Mouse (Mus musculus): Measurements from ENCODE around the gene 3110009E18Rik.

The 3110009E18Rik gene

GRCm38 (mm10) chr1:120142551-120142950, 21.6 kb downstream of the 3110009E18Rik start:
- no peak for DNase-seq (ENCODE audit: low read depth, low spot score)

GRCm38 (mm10) chr1:120145527-120146216, 24.7 kb downstream of the 3110009E18Rik start:
- DNase-seq (ENCODE audit: low read depth, low spot score): no peak

GRCm38 (mm10) chr1:120146994-120147393, 26.0 kb downstream of the 3110009E18Rik start:
- DNase-seq (ENCODE audit: low read depth, low spot score): no peak

GRCm38 (mm10) chr1:120154232-120154631, 33.2 kb downstream of the 3110009E18Rik start:
- no peak for DNase-seq (ENCODE audit: low read depth, low spot score)

GRCm38 (mm10) chr1:120155325-120155724, 34.3 kb downstream of the 3110009E18Rik start:
- DNase-seq (ENCODE audit: low read depth, low spot score): no peak

- DNase-seq (ENCODE audit: low read depth, low spot score): no peak
Observed at GRCm38 (mm10) chr1:120158474-120159127, 37.6 kb downstream of the 3110009E18Rik start.

GRCm38 (mm10) chr1:120161502-120161901, 40.5 kb downstream of the 3110009E18Rik start:
- DNase-seq (ENCODE audit: low read depth, low spot score): no peak

GRCm38 (mm10) chr1:120162616-120163015, 41.6 kb downstream of the 3110009E18Rik start:
- no peak for DNase-seq (ENCODE audit: low read depth, low spot score)

GRCm38 (mm10) chr1:120168016-120168415, 47.0 kb downstream of the 3110009E18Rik start:
- no peak for DNase-seq (ENCODE audit: low read depth, low spot score)

GRCm38 (mm10) chr1:120168674-120169073, 47.7 kb downstream of the 3110009E18Rik start:
- DNase-seq (ENCODE audit: low read depth, low spot score): no peak

GRCm38 (mm10) chr1:120170307-120170706, 49.3 kb downstream of the 3110009E18Rik start:
- DNase-seq (ENCODE audit: low read depth, low spot score): no peak

- no peak for DNase-seq (ENCODE audit: low read depth, low spot score)
Observed at GRCm38 (mm10) chr1:120171819-120172521, 51.0 kb downstream of the 3110009E18Rik start.

- DNase-seq (ENCODE audit: low read depth, low spot score): no peak
Observed at GRCm38 (mm10) chr1:120174991-120175390, 54.0 kb downstream of the 3110009E18Rik start.

- DNase-seq (ENCODE audit: low read depth, low spot score): no peak
Observed at GRCm38 (mm10) chr1:120176313-120176712, 55.3 kb downstream of the 3110009E18Rik start.

- DNase-seq (ENCODE audit: low read depth, low spot score): no peak
Observed at GRCm38 (mm10) chr1:120177141-120177540, 56.2 kb downstream of the 3110009E18Rik start.

- no peak for DNase-seq (ENCODE audit: low read depth, low spot score)
Observed at GRCm38 (mm10) chr1:120186204-120186603, 65.2 kb downstream of the 3110009E18Rik start.

GRCm38 (mm10) chr1:120186655-120187054, 65.7 kb downstream of the 3110009E18Rik start:
- DNase-seq (ENCODE audit: low read depth, low spot score): no peak

GRCm38 (mm10) chr1:120187059-120187458, 66.1 kb downstream of the 3110009E18Rik start:
- no peak for DNase-seq (ENCODE audit: low read depth, low spot score)

GRCm38 (mm10) chr1:120189206-120189605, 68.2 kb downstream of the 3110009E18Rik start:
- no peak for DNase-seq (ENCODE audit: low read depth, low spot score)

- no peak for DNase-seq (ENCODE audit: low read depth, low spot score)
Observed at GRCm38 (mm10) chr1:120190300-120190699, 69.3 kb downstream of the 3110009E18Rik start.

- DNase-seq (ENCODE audit: low read depth, low spot score): no peak
Observed at GRCm38 (mm10) chr1:120190946-120191345, 70.0 kb downstream of the 3110009E18Rik start.

GRCm38 (mm10) chr1:120192321-120192720, 71.3 kb downstream of the 3110009E18Rik start:
- no peak for DNase-seq (ENCODE audit: low read depth, low spot score)

Measured in c-Kit-negative CD71-positive TER-119-positive erythroid progenitor cells, embryonic 14.5 days (primary cell).